Comparison of ENCODE assay signal across 8 mouse cellular contexts in genomic region chr9:89910741-89911444, GRCm38 (mm10). TPM values are rescaled to one million over a fixed set of nuclear protein-coding genes. Genes with fewer than 3 reads are reported as not detected.
DNase-seq lines count a peak whose midpoint lies in the region; ATAC-seq and TF ChIP-seq lines count a peak whose summit lies in the region.

No protein-coding gene starts in this region.

- peaks cover 17% of the 10 kb centered on the region for H3K4me1 ChIP-seq in kidney, embryonic 14.5 days (ENCODE audit: control insufficient read depth, insufficient read depth, low read length)
- H3K4me1 ChIP-seq in kidney, adult 2 months (ENCODE audit: control insufficient read depth, insufficient read depth, low read length), result peaks cover 4% of the 10 kb centered on the region; the same call in 1 of the 2 replicates
- peaks cover 28% of the 10 kb centered on the region for H3K4me1 ChIP-seq in forebrain, embryonic 12.5 days
- peaks cover 6% of the 10 kb centered on the region for H3K4me1 ChIP-seq in liver, postnatal 0 days (ENCODE audit: insufficient read depth)

- DNase-seq in kidney, adult 2 months, result no peak
- DNase-seq in brain, adult 2 months (ENCODE audit: low read depth, low spot score), result peak; percentile 65
- no peak for DNase-seq in liver, postnatal 0 days
- DNase-seq in frontal cortex, postnatal 36 days (ENCODE audit: low spot score in 2 of 2), result no peak
- no peak for DNase-seq in natural killer cell, adult 2 months (ENCODE audit: low spot score in 2 of 2)

- H3K9ac ChIP-seq in kidney, embryonic 14.5 days (ENCODE audit: low read depth, low read length), result no peak overlapping the region
- H3K9ac ChIP-seq in forebrain, embryonic 12.5 days, result no peak overlapping the region
- H3K9ac ChIP-seq in liver, postnatal 0 days (replicated peaks), result no peak overlapping the region

- no peak overlapping the region for H3K27ac ChIP-seq in kidney, embryonic 14.5 days (ENCODE audit: low read depth, low read length)
- H3K27ac ChIP-seq in kidney, adult 2 months (ENCODE audit: insufficient read depth, low read depth, low read length), result no peak overlapping the region
- H3K27ac ChIP-seq in forebrain, embryonic 12.5 days, result no peak overlapping the region
- no peak overlapping the region for H3K27ac ChIP-seq in liver, postnatal 0 days (ENCODE audit: low read depth)

- TF ChIP-seq POLR2A in kidney, adult 2 months (IDR thresholded peaks at IDR 0.05; ENCODE audit: low read depth, low read length), result no peak

- ATAC-seq in kidney, embryonic 14.5 days (ENCODE audit: low FRiP score, low TSS enrichment), result 0 out of 2 replicates have a peak, but pooled peaks have one; percentile 10
- ATAC-seq in forebrain, embryonic 12.5 days (ENCODE audit: low FRiP score), result peak; percentile 14; the same call in 1 of the 2 replicates
- ATAC-seq in liver, postnatal 0 days, result 0 out of 2 replicates have a peak, but pooled peaks have one; percentile 8
- no peak for ATAC-seq in megakaryocyte, adult 5-6 weeks (ENCODE audit: poor library complexity, severe bottlenecking)

- peak overlapping the region; percentile 45 for H3K4me3 ChIP-seq in kidney, embryonic 14.5 days (ENCODE audit: low read length)
- H3K4me3 ChIP-seq in kidney, adult 2 months (ENCODE audit: insufficient read depth, low read depth, low read length), result no peak overlapping the region
- H3K4me3 ChIP-seq in forebrain, embryonic 12.5 days (replicated peaks), result peak overlapping the region; percentile 47
- H3K4me3 ChIP-seq in liver, postnatal 0 days (ENCODE audit: low read depth, low read length), result no peak overlapping the region

- 1% methylated on average over 34 of the region's 34 CpGs for WGBS in kidney, embryonic 14.5 days
- 4% methylated on average over 34 of the region's 34 CpGs for WGBS in kidney, adult 2 months
- under 1% methylated on average over 31 of the region's 34 CpGs for WGBS in forebrain, embryonic 12.5 days
- WGBS in liver, postnatal 0 days (ENCODE audit: insufficient replicate concordance), result 4% methylated on average over 34 of the region's 34 CpGs

- peak overlapping the region; percentile 21; the same call in 1 of the 2 replicates for H3K4me2 ChIP-seq in kidney, embryonic 14.5 days (replicated peaks; ENCODE audit: low read depth, low read length)
- peak overlapping the region; percentile 94 for H3K4me2 ChIP-seq in forebrain, embryonic 12.5 days
- no peak overlapping the region for H3K4me2 ChIP-seq in liver, postnatal 0 days (ENCODE audit: low read depth, low read length)

- no peak for TF ChIP-seq CTCF in kidney, adult 2 months (conservative IDR thresholded peaks at IDR 0.05; ENCODE audit: insufficient read depth, insufficient read length, low read depth, low read length)
- TF ChIP-seq CTCF in liver, postnatal 0 days (IDR thresholded peaks at IDR 0.05; ENCODE audit: low read depth), result no peak

- H3K36me3 ChIP-seq in kidney, embryonic 14.5 days (ENCODE audit: control insufficient read depth, insufficient read depth, low read length), result no peaks in the 10 kb centered on the region
- no peaks in the 10 kb centered on the region for H3K36me3 ChIP-seq in kidney, adult 2 months (ENCODE audit: control insufficient read depth, insufficient read depth, low read length)
- no peaks in the 10 kb centered on the region for H3K36me3 ChIP-seq in forebrain, embryonic 12.5 days (replicated peaks)
- H3K36me3 ChIP-seq in liver, postnatal 0 days (replicated peaks; ENCODE audit: insufficient read depth, low read length), result no peaks in the 10 kb centered on the region

- no peaks in the 10 kb centered on the region for H3K9me3 ChIP-seq in kidney, embryonic 14.5 days (ENCODE audit: control insufficient read depth, low read length)
- H3K9me3 ChIP-seq in forebrain, embryonic 12.5 days, result no peaks in the 10 kb centered on the region
- H3K9me3 ChIP-seq in liver, postnatal 0 days (ENCODE audit: low read length), result no peaks in the 10 kb centered on the region

- TF ChIP-seq EP300 in liver, postnatal 0 days (IDR thresholded peaks at IDR 0.05; ENCODE audit: low read depth), result no peak

- H3K27me3 ChIP-seq in kidney, embryonic 14.5 days (ENCODE audit: control insufficient read depth, insufficient read depth, low read length), result peaks cover 86% of the 10 kb centered on the region
- H3K27me3 ChIP-seq in kidney, adult 2 months (replicated peaks; ENCODE audit: control insufficient read depth, insufficient read depth, low read length), result peaks cover 7% of the 10 kb centered on the region; the same call in 1 of the 2 replicates
- H3K27me3 ChIP-seq in forebrain, embryonic 12.5 days, result peaks cover 94% of the 10 kb centered on the region
- H3K27me3 ChIP-seq in liver, postnatal 0 days (ENCODE audit: insufficient read depth, low read length), result peaks cover 69% of the 10 kb centered on the region

RNA-seq across cellular contexts. Expression of gene Rasgrf1, which starts 1.2 kb away (rescaled TPM):
- polyA plus RNA-seq in kidney, embryonic 14.5 days (2014; fragmentation: Nextera tagmentation; extraction: Ambion mirVana), result 0.11 and 0.59 TPM in 2 replicates
- 0.03 TPM in 1 of 2 replicates, not detected in the other for polyA plus RNA-seq in kidney, adult 2 months (2012; rRNA removed)
- polyA plus RNA-seq in forebrain, embryonic 12.5 days (2016; fragmentation: Nextera tagmentation; extraction: Ambion mirVana), result 0.18 and 0.24 TPM in 2 replicates
- polyA plus RNA-seq in liver, postnatal 0 days (2015; fragmentation: Nextera tagmentation; extraction: Ambion mirVana), result 0.05 TPM in 1 of 2 replicates, not detected in the other
- not detected in 2 replicates for total RNA-seq in megakaryocyte, adult 5-6 weeks (2015)
- not detected in 2 replicates for total RNA-seq in megakaryocyte, adult 5-6 weeks (2017)

Comparison
In these comparisons a context has a peak if more than half of its experiments do, and no peak if none do; other contexts are left out.
1. H3K4me3 ChIP-seq: peak in kidney, embryonic 14.5 days (single experiment) and forebrain, embryonic 12.5 days (single experiment); none in kidney, adult 2 months (single experiment) and liver, postnatal 0 days (single experiment).